Mouse (Mus musculus): Measurements from ENCODE around the gene Ccnd3. TPM values are rescaled to one million over a fixed set of nuclear protein-coding genes. Genes with fewer than 3 reads are reported as not detected.
"Not testable (repeated sequence)": the region's sequence is repeated elsewhere in the genome, so short reads cannot be mapped to it uniquely, and the experiment has no call there.

Gene Ccnd3
- total RNA-seq, 4 experiments from 2014 or later = 12.2 to 19.2 (median 16.1) TPM

GRCm38 (mm10) chr17:47616652-47617051, 111.8 kb downstream of the Ccnd3 start:
- no peak for DNase-seq (ENCODE audit: low spot score in 2 of 2)

GRCm38 (mm10) chr17:47617605-47618307, 112.9 kb downstream of the Ccnd3 start:
- no peak for DNase-seq (ENCODE audit: low spot score in 2 of 2)

- DNase-seq (ENCODE audit: low spot score in 2 of 2) = no peak
Measured at GRCm38 (mm10) chr17:47618556-47619311, 113.9 kb downstream of the Ccnd3 start.

GRCm38 (mm10) chr17:47622912-47623554, 118.2 kb downstream of the Ccnd3 start:
- DNase-seq (ENCODE audit: low spot score in 2 of 2) = no peak

- DNase-seq (ENCODE audit: low spot score in 2 of 2) = not testable (repeated sequence)
Measured at GRCm38 (mm10) chr17:47624572-47624971, 119.7 kb downstream of the Ccnd3 start.

GRCm38 (mm10) chr17:47625088-47625487, 120.2 kb downstream of the Ccnd3 start:
- DNase-seq (ENCODE audit: low spot score in 2 of 2) = peak in 1 of 2 experiments; percentile 23

- DNase-seq (ENCODE audit: low spot score in 2 of 2) = no peak
Measured at GRCm38 (mm10) chr17:47626031-47626430, 121.2 kb downstream of the Ccnd3 start.

- DNase-seq (ENCODE audit: low spot score in 2 of 2) = no peak
Measured at GRCm38 (mm10) chr17:47627791-47628190, 122.9 kb downstream of the Ccnd3 start.

GRCm38 (mm10) chr17:47628851-47629676, 124.2 kb downstream of the Ccnd3 start:
- DNase-seq (ENCODE audit: low spot score in 2 of 2) = peak; percentile 91 to 92

- DNase-seq (ENCODE audit: low spot score in 2 of 2) = peak; percentile 39 to 45
Measured at GRCm38 (mm10) chr17:47629717-47630677, 125.1 kb downstream of the Ccnd3 start.

GRCm38 (mm10) chr17:47630678-47631065, 125.8 kb downstream of the Ccnd3 start, which contains the start of gene Usp49:
TSS of gene Usp49 (plus strand) at chr17:47630690.
- DNase-seq (ENCODE audit: low spot score in 2 of 2) = no peak

GRCm38 (mm10) chr17:47632181-47632840, 127.5 kb downstream of the Ccnd3 start:
- no peak for DNase-seq (ENCODE audit: low spot score in 2 of 2)

- DNase-seq (ENCODE audit: low spot score in 2 of 2) = no peak
Measured at GRCm38 (mm10) chr17:47633999-47634770, 129.3 kb downstream of the Ccnd3 start.

- DNase-seq (ENCODE audit: low spot score in 2 of 2) = no peak
Measured at GRCm38 (mm10) chr17:47642992-47643391, 138.1 kb downstream of the Ccnd3 start.

GRCm38 (mm10) chr17:47646683-47647082, 141.8 kb downstream of the Ccnd3 start:
- peak; percentile 45 to 48 for DNase-seq (ENCODE audit: low spot score in 2 of 2)

- DNase-seq (ENCODE audit: low spot score in 2 of 2) = no peak
Measured at GRCm38 (mm10) chr17:47648966-47649365, 144.1 kb downstream of the Ccnd3 start.
